Comparison of ENCODE assay signal across 8 mouse cellular contexts in the genomic region with DNA sequence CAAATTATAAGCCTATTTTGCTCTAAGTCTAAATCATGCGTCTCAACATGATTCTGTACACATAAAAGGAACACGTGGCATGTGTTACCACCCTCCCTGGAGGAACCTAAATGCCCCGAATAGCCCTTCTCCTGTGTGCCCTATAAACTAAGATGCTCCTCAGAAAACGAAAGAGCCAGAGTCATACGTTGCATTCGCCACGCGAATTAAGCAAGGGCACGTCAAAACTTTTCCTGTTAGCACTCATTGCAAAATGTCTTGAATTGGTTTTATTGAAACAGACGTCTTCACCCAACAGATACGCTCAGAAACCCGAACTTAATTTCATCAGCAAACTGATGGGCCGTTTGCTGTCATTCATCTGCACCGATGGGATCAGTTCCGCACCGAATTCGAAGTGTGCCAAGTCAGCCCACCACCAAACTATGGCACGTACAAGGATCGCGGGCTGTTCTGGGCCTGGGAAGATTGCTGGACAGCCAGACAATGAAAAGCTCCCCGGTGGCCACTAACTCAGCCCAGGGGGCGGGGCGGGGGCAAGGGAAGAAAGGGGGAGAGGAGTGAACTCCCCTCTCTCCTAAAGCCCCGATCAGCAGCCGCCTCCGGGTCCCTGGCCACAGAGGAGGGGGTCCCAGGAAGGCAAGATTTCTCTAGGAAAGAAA. TPM values are rescaled to one million over a fixed set of nuclear protein-coding genes. Genes with fewer than 3 reads are reported as not detected.
DNase-seq lines count a peak whose midpoint lies in the region; ATAC-seq and TF ChIP-seq lines count a peak whose summit lies in the region.

No protein-coding gene starts in this region.

- no peaks in the 10 kb centered on the region for H3K27me3 ChIP-seq in heart, embryonic 12.5 days (replicated peaks)
- H3K27me3 ChIP-seq in midbrain, embryonic 13.5 days, result peaks cover 3% of the 10 kb centered on the region; the same call in 1 of the 2 replicates

- no peak for DNase-seq in left cerebral cortex, adult 2 months (ENCODE audit: extremely low spot score in 1 of 2, low spot score in 2 of 2)
- no peak for DNase-seq in left cerebral cortex, adult 18-20 months (ENCODE audit: low spot score in 2 of 2)
- peak; percentile 40 to 66 for DNase-seq in kidney, postnatal 25 days
- DNase-seq in urinary bladder, postnatal 25 days (ENCODE audit: low spot score), result peak; percentile 43
- DNase-seq in layer of hippocampus, postnatal 14 days (ENCODE audit: low spot score in 2 of 2), result no peak

- no peaks in the 10 kb centered on the region for H3K9me3 ChIP-seq in heart, embryonic 12.5 days (replicated peaks)
- no peaks in the 10 kb centered on the region for H3K9me3 ChIP-seq in midbrain, embryonic 13.5 days

- intact Hi-C loops in left cerebral cortex, adult 2 months (cut with DNase I), result loop anchor here (5.0 kb wide), 1 partner anchor 125 kb away; no protein-coding TSS in a partner anchor

- 1% methylated on average over 26 of the region's 26 CpGs for WGBS in heart, embryonic 12.5 days
- WGBS in midbrain, embryonic 13.5 days, result under 1% methylated on average over 25 of the region's 26 CpGs

- H3K36me3 ChIP-seq in heart, embryonic 12.5 days, result no peaks in the 10 kb centered on the region
- H3K36me3 ChIP-seq in midbrain, embryonic 13.5 days, result no peaks in the 10 kb centered on the region

- H3K27ac ChIP-seq in left cerebral cortex, adult 2 months, result no peak overlapping the region
- H3K27ac ChIP-seq in heart, embryonic 12.5 days (ENCODE audit: poor library complexity, severe bottlenecking), result peak overlapping the region; percentile 86
- H3K27ac ChIP-seq in midbrain, embryonic 13.5 days, result peak overlapping the region; percentile 88

- peak; percentile 10; the same call in 1 of the 2 replicates for ATAC-seq in common myeloid progenitor, adult 5-6 weeks (replicated peaks; ENCODE audit: low read depth, poor library complexity, severe bottlenecking)
- ATAC-seq in heart, embryonic 12.5 days (ENCODE audit: insufficient number of reproducible peaks, low FRiP score), result 0 out of 2 replicates have a peak, but pooled peaks have one; percentile 13
- ATAC-seq in midbrain, embryonic 13.5 days, result peak; percentile 29

- H3K4me3 ChIP-seq in left cerebral cortex, adult 2 months, result peak overlapping the region; percentile 62
- H3K4me3 ChIP-seq in heart, embryonic 12.5 days, result peak overlapping the region; percentile 79
- H3K4me3 ChIP-seq in midbrain, embryonic 13.5 days (replicated peaks), result peak overlapping the region; percentile 88

- peaks cover 3% of the 10 kb centered on the region for H3K4me1 ChIP-seq in heart, embryonic 12.5 days (replicated peaks)
- peaks cover 33% of the 10 kb centered on the region for H3K4me1 ChIP-seq in midbrain, embryonic 13.5 days (replicated peaks)

- TF ChIP-seq CTCF in left cerebral cortex, adult 2 months (IDR thresholded peaks at IDR 0.05), result no peak

- H3K9ac ChIP-seq in heart, embryonic 12.5 days, result peak overlapping the region; percentile 90
- H3K9ac ChIP-seq in midbrain, embryonic 13.5 days (replicated peaks), result peak overlapping the region; percentile 86

- H3K4me2 ChIP-seq in heart, embryonic 12.5 days, result peak overlapping the region; percentile 84
- H3K4me2 ChIP-seq in midbrain, embryonic 13.5 days (replicated peaks), result peak overlapping the region; percentile 98

RNA-seq across cellular contexts. Expression of a gene that starts 1.2 kb away (rescaled TPM):
- 10 to 100 TPM; 11.2 TPM for total RNA-seq in left cerebral cortex, adult 2 months (2021)
- total RNA-seq in left cerebral cortex, adult 18-20 months (2021), result 10 to 100 TPM in 1 of 2 experiments, 1 to 10 TPM in 1; 8.7 to 11.9 TPM
- total RNA-seq in common myeloid progenitor, adult 5-6 weeks (2017), result 10.2 and 12.7 TPM in 2 replicates
- polyA plus RNA-seq in heart, embryonic 12.5 days (2016; fragmentation: Nextera tagmentation; extraction: Ambion mirVana), result 32.2 TPM in 2 replicates
- polyA plus RNA-seq in midbrain, embryonic 13.5 days (2015; fragmentation: Nextera tagmentation; extraction: Ambion mirVana), result 29.0 and 34.3 TPM in 2 replicates
- total RNA-seq in layer of hippocampus, postnatal 14 days (2021), result 10 to 100 TPM; 14.1 to 18.5 TPM

RNA-seq across cellular contexts. Expression of a gene that starts 9.0 kb away (rescaled TPM):
- total RNA-seq in left cerebral cortex, adult 2 months (2021), result 10 to 100 TPM; 30.3 to 38.8 TPM
- 10 to 100 TPM; 38.0 to 38.2 TPM for total RNA-seq in left cerebral cortex, adult 18-20 months (2021)
- 11.1 and 17.0 TPM in 2 replicates for total RNA-seq in common myeloid progenitor, adult 5-6 weeks (2017)
- 94.5 and 102 TPM in 2 replicates for polyA plus RNA-seq in heart, embryonic 12.5 days (2016; fragmentation: Nextera tagmentation; extraction: Ambion mirVana)
- 96.3 and 102 TPM in 2 replicates for polyA plus RNA-seq in midbrain, embryonic 13.5 days (2015; fragmentation: Nextera tagmentation; extraction: Ambion mirVana)
- 10 to 100 TPM; 30.2 to 33.0 TPM for total RNA-seq in layer of hippocampus, postnatal 14 days (2021)

Comparison
In these comparisons a context has a peak if more than half of its experiments do, and no peak if none do; other contexts are left out.
1. DNase-seq: peak in kidney, postnatal 25 days (2 of 2) and urinary bladder, postnatal 25 days (single experiment); none in left cerebral cortex, adult 2 months (0 of 2), left cerebral cortex, adult 18-20 months (0 of 2) and layer of hippocampus, postnatal 14 days (0 of 2).
2. Peak in every context shown above with its lines, with median percentiles within 50 percentile points of each other: H3K4me3 ChIP-seq and ATAC-seq.